Mouse (Mus musculus): ENCODE measurements around the gene Egln2.

The Egln2 gene

GRCm38 (mm10) chr7:27166614-27167474 lies at the start of gene Egln2:
Gene Egln2 (minus strand): TSS chr7:27166802.
- DNase-seq (ENCODE audit: inconsistent ontology term): peak; percentile 93

- DNase-seq (ENCODE audit: inconsistent ontology term): no peak
Observed at GRCm38 (mm10) chr7:27212626-27213025, 46.0 kb upstream of the Egln2 start.

DNA sequence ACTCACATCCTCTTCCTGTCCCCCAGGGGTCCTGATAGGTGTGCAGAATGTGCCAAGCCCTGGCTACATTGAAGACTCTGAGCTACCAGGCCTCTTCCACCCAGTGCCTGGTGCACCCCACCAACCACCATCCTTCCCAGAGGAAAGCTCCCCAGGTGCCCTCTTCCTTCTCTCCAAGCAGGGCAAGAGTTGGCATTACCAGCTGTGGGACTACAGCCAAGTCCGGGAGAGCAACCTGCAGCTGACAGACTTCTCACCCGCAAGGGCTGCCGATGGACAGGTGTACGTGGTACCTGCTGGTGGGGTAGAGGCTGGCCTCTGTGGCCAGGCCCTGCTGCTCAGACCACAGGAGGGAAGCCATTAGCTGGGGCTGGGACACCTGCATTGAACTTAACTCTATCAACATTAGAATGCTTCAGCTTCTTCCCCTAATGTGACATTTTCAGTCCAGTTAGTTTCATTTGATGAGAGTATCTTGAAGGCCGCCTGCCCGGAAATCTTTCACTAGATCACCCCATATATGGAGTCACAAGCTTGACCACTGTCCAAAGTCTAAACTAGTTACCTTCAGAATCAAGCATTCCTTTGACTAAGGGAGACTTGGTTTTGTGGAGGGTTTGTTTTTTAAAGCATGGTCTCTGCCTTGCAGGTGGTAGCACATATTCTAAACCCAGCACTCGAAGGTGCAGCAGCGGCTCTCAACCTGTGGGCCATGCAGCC lies 37.3 kb upstream of the Egln2 start:
- DNase-seq (ENCODE audit: inconsistent ontology term): no peak

DNA sequence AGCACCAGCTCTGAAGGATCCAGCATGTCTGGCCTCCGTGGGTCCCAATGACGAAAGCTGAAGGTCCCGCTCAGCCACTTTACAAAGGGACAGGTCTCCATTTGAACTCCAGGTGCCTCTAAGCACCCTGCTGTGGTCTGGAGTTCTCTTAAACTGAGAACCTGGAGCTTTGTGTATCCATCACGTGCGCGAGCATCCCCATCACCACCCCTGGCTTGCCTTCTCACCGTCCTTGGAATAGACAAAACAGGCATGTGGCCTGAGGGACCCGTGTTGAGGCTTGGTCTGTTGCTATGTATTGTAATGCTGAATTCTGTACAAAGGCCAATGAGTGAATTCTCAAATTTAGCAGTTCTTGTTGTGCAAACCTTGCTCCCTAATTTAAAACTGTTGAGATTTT lies 32.2 kb upstream of the Egln2 start:
- no peak for DNase-seq (ENCODE audit: inconsistent ontology term)

DNA sequence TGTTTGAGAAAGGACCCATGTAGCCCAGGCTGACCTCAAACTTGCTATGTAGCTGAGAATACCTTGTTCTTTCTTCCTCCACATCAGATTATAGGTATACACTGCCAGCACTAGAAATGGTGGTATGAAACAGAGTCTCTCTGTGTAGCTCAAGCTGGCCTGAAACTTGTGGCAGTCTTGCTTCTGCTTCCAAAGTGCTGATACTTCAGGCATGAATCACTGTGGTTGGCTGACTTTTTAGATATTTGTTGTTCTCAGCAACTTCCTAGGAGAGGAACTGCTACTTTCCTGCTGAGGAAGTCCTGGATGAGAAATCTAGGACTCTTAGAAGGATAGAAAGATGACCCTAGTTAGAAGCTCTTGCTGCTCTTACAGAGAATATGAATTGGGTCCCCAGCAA lies 31.8 kb upstream of the Egln2 start:
- peak; percentile 39 for DNase-seq (ENCODE audit: inconsistent ontology term)

- DNase-seq (ENCODE audit: inconsistent ontology term): no peak
Observed at GRCm38 (mm10) chr7:27197634-27198033, 31.0 kb upstream of the Egln2 start.

GRCm38 (mm10) chr7:27197136-27197535 lies 30.5 kb upstream of the Egln2 start:
- no peak for DNase-seq (ENCODE audit: inconsistent ontology term)

GRCm38 (mm10) chr7:27195681-27196611 lies 29.3 kb upstream of the Egln2 start, which contains the start of the genes BC024978 and Snrpa:
Gene BC024978 (plus strand): TSS chr7:27195781.
Gene Snrpa (minus strand): TSS chr7:27196271.
- DNase-seq (ENCODE audit: inconsistent ontology term): peak; percentile 100

- DNase-seq (ENCODE audit: inconsistent ontology term): no peak
Observed at GRCm38 (mm10) chr7:27193731-27194130, 27.1 kb upstream of the Egln2 start.

DNA sequence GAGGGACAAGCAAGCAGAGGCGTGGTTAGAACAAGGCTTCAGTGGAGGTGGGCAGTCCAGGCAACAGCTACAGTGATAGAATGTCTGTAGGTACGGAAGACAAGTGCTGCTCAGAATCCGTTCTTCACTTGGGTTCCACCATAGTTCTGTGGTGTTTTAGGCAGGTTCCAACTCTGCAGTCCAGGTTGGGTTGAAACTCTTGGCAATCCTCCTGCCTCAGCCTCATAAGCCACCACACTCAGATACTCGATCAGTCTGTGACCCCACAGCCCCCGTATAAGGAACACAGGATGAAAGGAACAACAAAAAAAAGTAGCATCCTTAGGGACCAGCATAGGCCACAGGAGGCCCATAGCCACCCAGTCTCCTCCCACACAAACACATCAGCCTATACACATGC lies 25.8 kb upstream of the Egln2 start:
- no peak for DNase-seq (ENCODE audit: inconsistent ontology term)

- DNase-seq (ENCODE audit: inconsistent ontology term): no peak
Observed at GRCm38 (mm10) chr7:27189271-27189931, 22.8 kb upstream of the Egln2 start.

GRCm38 (mm10) chr7:27185986-27186385 lies 19.4 kb upstream of the Egln2 start:
- DNase-seq (ENCODE audit: inconsistent ontology term): no peak

- DNase-seq (ENCODE audit: inconsistent ontology term): peak; percentile 25
Observed at GRCm38 (mm10) chr7:27184964-27185363, 18.4 kb upstream of the Egln2 start.

DNA sequence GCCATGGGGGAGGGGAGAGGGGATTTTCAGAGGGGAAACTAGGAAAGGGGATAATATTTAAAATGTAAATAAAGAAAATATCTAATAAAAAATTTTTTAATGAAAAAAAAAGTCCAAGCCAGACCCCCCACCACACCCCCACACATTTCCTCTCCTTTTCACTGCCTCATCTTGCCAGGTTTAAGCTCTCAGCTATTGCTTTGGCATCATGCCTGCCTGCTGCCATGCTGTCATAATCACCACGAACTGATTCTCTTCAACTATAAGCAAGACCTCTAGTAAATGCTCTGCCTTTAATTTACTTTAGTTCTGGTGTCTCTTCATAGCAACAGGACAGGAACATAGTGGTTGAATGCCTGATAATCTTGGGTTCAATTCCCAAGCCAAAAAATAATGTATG lies 15.9 kb upstream of the Egln2 start:
- no peak for DNase-seq (ENCODE audit: inconsistent ontology term)

DNA sequence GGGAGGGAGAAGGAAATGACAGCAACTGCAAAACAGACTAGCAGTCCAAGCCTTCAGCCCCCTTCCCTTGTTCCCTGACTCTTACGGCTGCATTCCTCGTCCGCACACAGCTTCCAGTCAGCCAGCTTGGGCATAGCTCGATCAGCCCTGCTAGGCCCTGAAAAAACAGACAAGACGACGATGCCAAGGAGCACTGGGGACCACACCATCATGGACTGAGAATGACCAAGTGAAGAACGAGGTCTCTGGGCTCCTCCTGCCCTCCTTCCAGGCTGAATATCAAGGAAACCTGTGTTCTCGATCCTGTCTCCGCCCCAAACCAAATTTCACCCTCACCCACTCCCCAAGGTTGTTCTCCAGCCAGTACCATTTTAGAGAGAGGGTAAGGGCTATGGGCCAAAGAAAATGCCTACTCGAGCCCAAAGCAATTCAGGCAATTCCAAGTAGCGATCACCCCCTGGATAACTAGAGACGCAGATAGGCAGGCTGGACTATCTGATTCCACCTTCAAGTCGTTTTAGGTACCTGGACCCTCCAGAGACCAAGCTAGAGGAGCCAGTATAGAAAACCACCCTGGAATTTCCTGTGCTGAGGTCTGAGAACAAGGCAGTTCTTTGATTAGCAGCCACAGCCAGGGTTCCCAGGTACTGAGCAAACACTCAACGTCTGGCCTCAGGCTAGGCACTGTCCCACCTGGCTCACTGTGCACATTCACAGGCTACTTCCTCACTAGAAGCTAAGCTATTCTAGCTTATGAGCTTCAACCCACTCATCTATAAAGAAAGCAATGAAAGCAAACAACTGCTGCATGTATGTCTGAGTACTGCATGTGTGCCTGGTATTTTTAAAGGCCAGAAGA lies 14.5 kb upstream of the Egln2 start, which contains the start of the genes Gm21983 and Mia:
Gene Gm21983, minus strand, starts transcription at position 250 of the 859 bp plus-strand sequence.
Gene Mia, minus strand, starts transcription at position 321 of the 859 bp plus-strand sequence.
- DNase-seq (ENCODE audit: inconsistent ontology term): no peak

DNA sequence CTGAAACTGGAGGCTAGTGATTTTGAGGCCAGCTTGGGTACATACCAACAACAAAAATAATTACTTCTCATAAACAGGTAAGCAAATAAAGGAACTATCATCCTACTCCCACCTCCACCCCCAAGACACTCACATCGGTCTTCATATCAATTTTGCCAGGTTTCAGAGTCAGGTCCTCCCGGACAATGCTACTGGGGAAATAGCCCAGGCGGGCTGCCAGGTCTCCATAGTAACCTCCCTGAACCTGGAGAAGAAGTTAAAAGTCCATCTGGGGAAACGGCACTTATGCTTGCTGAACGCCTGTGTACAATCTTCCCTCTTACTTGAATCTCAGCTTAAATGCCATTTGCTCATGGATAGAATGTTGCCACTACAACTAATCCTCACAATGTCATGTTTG lies 13.4 kb upstream of the Egln2 start:
- no peak for DNase-seq (ENCODE audit: inconsistent ontology term)

- peak; percentile 16 for DNase-seq (ENCODE audit: inconsistent ontology term)
Observed at GRCm38 (mm10) chr7:27179217-27179918, 12.8 kb upstream of the Egln2 start.

DNA sequence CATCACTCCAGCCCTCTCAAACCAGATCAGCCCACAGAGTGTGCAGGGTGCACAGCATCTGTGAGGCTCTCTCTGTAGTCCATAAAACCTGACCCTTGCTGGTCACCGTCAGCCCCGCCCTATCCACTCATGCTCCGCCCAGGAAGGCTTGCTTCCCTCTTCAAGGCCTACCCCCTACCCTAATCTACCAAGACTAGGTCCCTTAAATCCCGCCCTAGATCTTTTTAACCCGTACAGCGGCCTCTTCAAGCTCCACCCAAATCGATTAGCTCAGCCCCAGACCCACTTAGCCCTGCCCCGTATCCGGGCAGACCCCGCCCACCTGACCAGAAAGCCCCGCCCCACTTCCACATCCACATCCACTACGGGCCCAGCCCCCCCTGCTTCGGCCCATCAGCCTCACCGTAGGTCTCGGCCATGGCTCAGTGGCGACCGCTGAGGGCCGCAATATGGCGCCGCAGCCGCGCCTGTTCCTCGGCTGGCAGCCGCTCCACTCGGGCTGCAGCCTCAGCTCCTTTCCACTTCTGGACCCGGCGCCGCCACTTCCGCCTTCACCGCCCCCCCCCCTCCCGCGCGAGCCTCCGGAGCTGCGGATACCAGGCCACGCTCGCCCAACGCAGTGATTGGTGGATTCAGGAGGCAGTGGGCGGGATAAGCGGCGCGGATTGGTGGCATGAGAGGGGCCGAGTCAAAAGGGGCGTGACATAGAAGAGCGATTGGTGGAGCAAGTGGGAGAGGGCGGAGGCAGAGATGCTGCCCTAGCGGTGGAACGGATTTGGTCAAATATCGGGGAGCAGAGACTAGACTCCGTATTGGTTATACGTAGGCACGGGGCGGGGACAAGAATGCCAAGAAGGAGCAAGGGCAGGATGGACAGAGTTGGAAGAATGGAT lies 12.0 kb upstream of the Egln2 start, which contains the start of gene Rab4b:
Gene Rab4b, minus strand, starts transcription at position 573 of the 893 bp plus-strand sequence.
- DNase-seq (ENCODE audit: inconsistent ontology term): peak; percentile 99
